Mouse (Mus musculus) heart, embryonic 11.5 days (tissue): Measurements from ENCODE around the gene Il21r. TPM values are rescaled to one million over a fixed set of nuclear protein-coding genes. Genes with fewer than 3 reads are reported as not detected.

Source experiments
- ATAC-seq: fragments of 200-750 bp; cut with Nextera tagmentation; replicated peaks from 2 replicates; pipeline ENCODE4 v1.8.0; 2017; ENCODE audit warnings: moderate library complexity; ENCODE audit not compliant: insufficient number of reproducible peaks, low FRiP score, low TSS enrichment
- H3K27ac ChIP-seq: fragments of 300-500 bp; sonication (generic); 2 replicates; pipeline ENCODE4 v1.5.1; 2014; ENCODE audit warnings: mild to moderate bottlenecking, low read depth, low read length
- H3K27me3 ChIP-seq: fragments of 300-500 bp; sonication (generic); 2 replicates; pipeline ENCODE4 v1.6.1; 2014; ENCODE audit warnings: mild to moderate bottlenecking, low read length, mixed read lengths; ENCODE audit not compliant: control insufficient read depth, insufficient read depth
- H3K36me3 ChIP-seq: fragments of 300-500 bp; sonication (generic); 2 replicates; pipeline ENCODE4 v1.6.1; 2014; ENCODE audit warnings: mild to moderate bottlenecking, low read length, moderate library complexity, mixed read lengths; ENCODE audit not compliant: control insufficient read depth, insufficient read depth
- H3K4me1 ChIP-seq: fragments of 300-500 bp; sonication (generic); 2 replicates; pipeline ENCODE4 v1.6.1; 2014; ENCODE audit warnings: low read length; ENCODE audit not compliant: control insufficient read depth, insufficient read depth
- H3K4me2 ChIP-seq: fragments of 300-500 bp; sonication (generic); 2 replicates; pipeline ENCODE4 v1.6.1; 2014; ENCODE audit warnings: mild to moderate bottlenecking, moderate library complexity
- H3K4me3 ChIP-seq: fragments of 300-500 bp; sonication (generic); 2 replicates; pipeline ENCODE4 v1.5.1; 2014; ENCODE audit warnings: low read depth, low read length
- H3K9ac ChIP-seq: fragments of 300-500 bp; sonication (generic); 2 replicates; pipeline ENCODE4 v1.6.1; 2014; ENCODE audit warnings: mild to moderate bottlenecking, low read depth, low read length, moderate library complexity
- H3K9me3 ChIP-seq: fragments of 300-500 bp; sonication (generic); replicated peaks from 2 replicates; pipeline ENCODE4 v1.6.1; 2016; ENCODE audit warnings: low read length; ENCODE audit not compliant: control insufficient read depth
- WGBS: fragments of 180-500 bp; shearing (Covaris S2); extraction: QIAGEN DNeasy Blood & Tissue Kit; methylation state at CpG from one replicate; pipeline ENCODE4 v1.1.7; 2014; ENCODE audit not compliant: insufficient replicate concordance; 5-methylcytosine and 5-hydroxymethylcytosine counted together
- polyA plus RNA-seq: library from polyadenylated mRNA; unstranded; fragments of >200 nt; fragmentation: Nextera tagmentation; extraction: Ambion mirVana; gene quantifications from 2 replicates; pipeline ENCODE4 v1.2.1, GENCODE M21; 2014

Gene Il21r
- polyA plus RNA-seq, 1 experiment from 2014 or later, result 0.10 TPM

DNA sequence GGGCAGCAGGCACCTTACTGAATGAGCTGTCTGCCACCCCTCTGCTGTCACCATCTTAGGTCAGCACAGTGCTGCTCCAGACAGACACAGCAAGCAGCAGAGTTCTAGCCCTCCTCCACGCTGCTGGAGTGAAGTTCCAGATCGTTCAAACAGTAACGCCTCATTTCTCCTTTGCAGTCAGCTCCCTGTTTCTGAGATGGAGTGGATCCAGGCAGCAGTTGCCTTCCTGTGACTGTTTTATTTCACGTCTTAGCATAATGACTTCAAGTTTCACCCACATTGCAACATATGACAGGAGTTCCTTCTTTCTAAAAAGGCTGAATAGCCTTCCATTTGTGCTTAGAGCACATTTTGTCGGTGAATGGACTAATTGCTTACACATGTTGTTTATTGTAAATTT is 10.3 kb downstream of the Il21r start:
- no peak for ATAC-seq
- H3K36me3 ChIP-seq, result no peaks in the 10 kb centered on the region
- no peaks in the 10 kb centered on the region for H3K4me1 ChIP-seq
- H3K4me2 ChIP-seq, result no peak overlapping the region
- H3K27me3 ChIP-seq, result no peaks in the 10 kb centered on the region
- H3K9ac ChIP-seq, result no peak overlapping the region
- 79% methylated on average over 5 of the region's 5 CpGs for WGBS
- no peak overlapping the region for H3K4me3 ChIP-seq
- H3K9me3 ChIP-seq, result no peaks in the 10 kb centered on the region
- H3K27ac ChIP-seq, result no peak overlapping the region

GRCm38 (mm10) chr7:125615453-125615852 is 12.2 kb downstream of the Il21r start:
- no peak overlapping the region for H3K4me2 ChIP-seq
- H3K4me1 ChIP-seq, result no peaks in the 10 kb centered on the region
- no peaks in the 10 kb centered on the region for H3K9me3 ChIP-seq
- H3K27ac ChIP-seq, result no peak overlapping the region
- H3K4me3 ChIP-seq, result no peak overlapping the region
- 81% methylated on average over 7 of the region's 7 CpGs for WGBS
- no peak overlapping the region for H3K9ac ChIP-seq
- ATAC-seq, result no peak
- no peaks in the 10 kb centered on the region for H3K27me3 ChIP-seq
- H3K36me3 ChIP-seq, result no peaks in the 10 kb centered on the region

- H3K9me3 ChIP-seq, result no peaks in the 10 kb centered on the region
- H3K27me3 ChIP-seq, result no peaks in the 10 kb centered on the region
- ATAC-seq, result no peak
- no peaks in the 10 kb centered on the region for H3K36me3 ChIP-seq
- no peak overlapping the region for H3K4me2 ChIP-seq
- no peak overlapping the region for H3K27ac ChIP-seq
- no peak overlapping the region for H3K9ac ChIP-seq
- H3K4me1 ChIP-seq, result no peaks in the 10 kb centered on the region
- no peak overlapping the region for H3K4me3 ChIP-seq
- 78% methylated on average over 7 of the region's 7 CpGs for WGBS
Measured at GRCm38 (mm10) chr7:125618016-125618415, 14.8 kb downstream of the Il21r start.

GRCm38 (mm10) chr7:125620077-125620476 is 16.8 kb downstream of the Il21r start:
- Histone ChIP-seq H3K4me3 (no peak overlapping the region), H3K27me3 (no peaks in the 10 kb centered on the region), H3K27ac (no peak overlapping the region), H3K36me3 (no peaks in the 10 kb centered on the region), H3K9ac (no peak overlapping the region), H3K4me1 (no peaks in the 10 kb centered on the region; the same call in 1 of the 2 replicates), H3K9me3 (no peaks in the 10 kb centered on the region), H3K4me2 (no peak overlapping the region)
- WGBS, result 64% methylated on average over 4 of the region's 4 CpGs
- no peak for ATAC-seq

DNA sequence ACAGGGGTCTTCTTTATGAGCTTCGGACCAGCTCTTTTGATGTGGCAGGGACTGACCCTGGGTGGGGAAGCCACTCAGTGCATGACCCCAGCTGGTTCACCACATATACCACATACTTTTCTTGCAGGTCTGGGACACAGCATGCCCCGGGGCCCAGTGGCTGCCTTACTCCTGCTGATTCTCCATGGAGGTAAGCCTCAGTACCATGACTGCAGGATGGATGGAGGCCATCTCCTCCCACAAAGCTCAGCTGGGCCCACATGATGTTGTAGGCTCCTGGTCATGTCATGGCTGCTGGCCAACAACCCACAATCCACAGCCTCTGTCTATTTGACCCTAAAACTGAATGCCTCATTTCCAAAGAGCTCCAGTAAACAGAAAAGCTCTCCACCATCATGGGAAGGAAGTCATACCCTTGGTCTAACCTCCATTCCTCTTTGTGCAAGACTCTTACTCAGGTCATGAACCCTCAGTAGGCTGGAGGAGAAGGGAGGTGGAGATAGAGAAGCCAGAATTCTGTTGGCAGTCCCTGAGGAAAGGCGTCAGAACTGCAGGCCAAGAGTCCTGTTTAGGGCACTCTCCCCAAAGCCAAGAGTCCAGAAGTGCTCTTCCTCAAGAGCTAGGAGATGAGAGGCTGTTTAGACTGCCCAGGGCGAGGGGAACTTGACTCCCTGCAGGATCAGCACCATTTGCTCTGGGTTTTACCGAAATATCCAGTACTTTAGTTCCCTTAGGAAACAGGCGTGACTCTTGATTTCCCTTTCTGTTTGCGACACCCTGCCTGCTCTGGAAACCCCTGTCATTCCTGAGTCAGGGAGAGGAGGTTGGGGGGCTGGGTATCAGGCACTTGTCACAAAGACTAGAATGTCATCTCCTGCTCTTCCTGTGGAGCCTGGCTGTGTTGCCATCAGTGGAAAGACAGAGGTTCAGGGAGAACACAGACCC is 19.8 kb downstream of the Il21r start:
- H3K9ac ChIP-seq, result no peak overlapping the region
- no peaks in the 10 kb centered on the region for H3K27me3 ChIP-seq
- H3K27ac ChIP-seq, result no peak overlapping the region
- H3K9me3 ChIP-seq, result no peaks in the 10 kb centered on the region
- no peaks in the 10 kb centered on the region for H3K36me3 ChIP-seq
- no peak overlapping the region for H3K4me3 ChIP-seq
- H3K4me2 ChIP-seq, result no peak overlapping the region
- no peaks in the 10 kb centered on the region; the same call in 1 of the 2 replicates for H3K4me1 ChIP-seq
- no peak for ATAC-seq
- WGBS, result 61% methylated on average over 7 of the region's 7 CpGs

DNA sequence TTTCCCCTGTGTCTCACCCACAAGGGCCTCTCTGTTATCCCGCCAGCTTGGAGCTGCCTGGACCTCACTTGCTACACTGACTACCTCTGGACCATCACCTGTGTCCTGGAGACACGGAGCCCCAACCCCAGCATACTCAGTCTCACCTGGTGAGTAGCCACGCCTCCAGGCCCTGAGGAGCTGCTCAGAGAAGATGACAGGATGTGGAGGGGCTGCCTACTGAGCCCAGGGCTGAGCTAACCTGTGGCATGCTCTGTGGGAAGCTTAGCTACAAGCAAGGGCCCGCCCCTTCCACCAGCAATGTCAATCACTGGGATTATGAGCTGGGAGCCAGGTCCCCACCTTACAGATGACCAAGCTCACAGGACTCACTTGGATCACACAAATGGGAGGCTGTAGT is 22.0 kb downstream of the Il21r start:
- Histone ChIP-seq H3K27me3 (no peaks in the 10 kb centered on the region), H3K4me2 (no peak overlapping the region), H3K4me3 (no peak overlapping the region), H3K27ac (no peak overlapping the region), H3K9me3 (peaks cover 4% of the 10 kb centered on the region; the same call in 1 of the 2 replicates), H3K36me3 (no peaks in the 10 kb centered on the region), H3K4me1 (no peaks in the 10 kb centered on the region; the same call in 1 of the 2 replicates), H3K9ac (no peak overlapping the region)
- WGBS, result 69% methylated on average over 4 of the region's 4 CpGs
- no peak for ATAC-seq

DNA sequence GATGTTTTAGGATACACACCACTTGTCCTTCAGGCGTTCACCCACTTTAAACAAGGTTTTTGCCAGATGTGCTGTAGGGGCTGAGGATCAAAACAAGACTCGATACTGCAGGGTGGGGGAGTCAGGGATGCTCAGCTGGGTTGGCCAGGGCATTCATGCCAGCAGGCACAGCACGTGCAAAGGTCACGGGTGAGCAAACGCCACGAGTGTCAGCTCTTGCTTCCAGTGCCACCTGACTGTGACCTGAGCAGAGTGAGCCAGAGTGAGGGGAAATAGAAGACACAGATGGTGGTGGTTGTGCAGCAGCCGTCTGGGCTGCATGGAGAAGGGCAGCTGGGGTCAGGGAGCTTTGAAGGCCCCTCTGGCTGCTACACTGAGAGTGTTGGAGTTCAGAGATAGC is 22.6 kb downstream of the Il21r start:
- Histone ChIP-seq H3K9me3 (peaks cover 4% of the 10 kb centered on the region; the same call in 1 of the 2 replicates), H3K27me3 (no peaks in the 10 kb centered on the region), H3K4me2 (no peak overlapping the region), H3K4me1 (no peaks in the 10 kb centered on the region; the same call in 1 of the 2 replicates), H3K9ac (0 out of 2 replicates have a peak overlapping the region, but pooled peaks have one; percentile 10), H3K36me3 (no peaks in the 10 kb centered on the region), H3K4me3 (no peak overlapping the region), H3K27ac (no peak overlapping the region)
- WGBS, result 60% methylated on average over 7 of the region's 7 CpGs
- no peak for ATAC-seq

DNA sequence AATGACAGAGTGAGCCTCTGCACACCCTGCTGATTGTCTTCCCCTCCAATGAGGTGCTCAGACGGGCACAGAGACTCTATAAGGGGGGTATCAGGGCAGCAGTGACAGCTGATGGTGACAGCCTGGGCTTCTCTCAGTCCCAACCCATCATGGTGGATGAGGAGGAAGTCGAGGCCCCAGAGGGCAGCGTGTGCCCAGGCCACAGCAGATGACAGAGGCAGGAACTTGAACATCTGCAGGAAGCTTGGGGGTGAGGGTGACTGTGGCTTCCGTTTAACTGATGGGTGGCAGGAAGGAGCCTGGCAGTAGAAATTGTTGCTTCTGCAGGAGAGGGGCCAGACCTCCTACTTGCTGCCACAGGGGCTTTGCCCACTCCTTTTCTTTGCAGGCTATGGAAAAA is 27.1 kb downstream of the Il21r start:
- Histone ChIP-seq H3K27me3 (no peaks in the 10 kb centered on the region), H3K4me2 (no peak overlapping the region), H3K9ac (no peak overlapping the region), H3K4me3 (no peak overlapping the region), H3K4me1 (peaks cover 3% of the 10 kb centered on the region; the same call in 1 of the 2 replicates), H3K27ac (no peak overlapping the region), H3K9me3 (peaks cover 4% of the 10 kb centered on the region; the same call in 1 of the 2 replicates), H3K36me3 (no peaks in the 10 kb centered on the region)
- 55% methylated on average over 4 of the region's 4 CpGs for WGBS
- no peak for ATAC-seq
